Mouse (Mus musculus) CH12.LX (cell line): Measurements from ENCODE around the gene Mrpl51. TPM values are rescaled to one million over a fixed set of nuclear protein-coding genes. Genes with fewer than 3 reads are reported as not detected.

ENCODE experiments used
- DNase-seq: peaks from one replicate; pipeline ENCODE4 v3.0.0-alpha.2; 2013; ENCODE audit errors: extremely low read depth
- H3K27ac ChIP-seq: 2 replicates; pipeline ENCODE4 v1.5.1; 2012; ENCODE audit warnings: low read depth, mild to moderate bottlenecking, control low read depth, moderate library complexity; ENCODE audit not compliant: insufficient read depth
- H3K27me3 ChIP-seq: replicated peaks from 2 replicates; pipeline ENCODE3; 2012; ENCODE audit warnings: inconsistent platforms
- H3K36me3 ChIP-seq, 2 experiments: replicated peaks in 1 of 2; 2 replicates each; pipeline versions ENCODE3 to v1.6.1; 2012; ENCODE audit warnings: inconsistent platforms in 1 of 2, low read length in 1 of 2, mild to moderate bottlenecking in 1 of 2, mixed read lengths in 1 of 2, moderate library complexity in 1 of 2; ENCODE audit not compliant: control insufficient read depth in 1 of 2, insufficient read depth in 1 of 2
- H3K4me1 ChIP-seq, 2 experiments: 2 replicates each; pipeline ENCODE4 v1.6.1; 2012; ENCODE audit warnings: inconsistent platforms in 1 of 2, moderate library complexity in 1 of 2; ENCODE audit not compliant: insufficient read depth in 2 of 2, control insufficient read depth in 1 of 2
- H3K4me2 ChIP-seq: 2 replicates; pipeline ENCODE4 v1.6.1; 2012; ENCODE audit warnings: low read depth, mild to moderate bottlenecking, control low read depth; ENCODE audit not compliant: poor library complexity, insufficient read depth, severe bottlenecking
- H3K4me3 ChIP-seq, 3 experiments: fragments of 150-350 bp in 1 of 3; sonication (generic) in 1 of 3; replicated peaks in 1 of 3; 2 replicates each; pipeline versions ENCODE3 to v1.5.1; 2011 to 2012; ENCODE audit warnings: low read depth in 2 of 3, low read length in 2 of 3, mild to moderate bottlenecking in 2 of 3, moderate library complexity in 2 of 3, control low read depth in 1 of 3, improper control_type of control experiment in 1 of 3, inconsistent platforms in 1 of 3, mixed read lengths in 1 of 3; ENCODE audit not compliant: poor library complexity in 1 of 3
- H3K79me2 ChIP-seq: replicated peaks from 2 replicates; pipeline ENCODE4 v1.6.1; 2012; ENCODE audit warnings: mild to moderate bottlenecking, moderate library complexity; ENCODE audit not compliant: control insufficient read depth, poor library complexity, insufficient read depth, severe bottlenecking; ENCODE audit errors: extremely low read depth
- H3K9ac ChIP-seq: 2 replicates; pipeline ENCODE4 v1.6.1; 2012; ENCODE audit warnings: low read depth, mild to moderate bottlenecking, control low read depth, moderate library complexity; ENCODE audit not compliant: insufficient read depth
- H3K9me3 ChIP-seq: replicated peaks from 2 replicates; pipeline ENCODE3; 2012; ENCODE audit warnings: low read length, inconsistent platforms, mixed read lengths
- BHLHE40 ChIP-seq: IDR thresholded peaks from 2 replicates; pipeline ENCODE4 v1.6.1; 2011; ENCODE audit warnings: mild to moderate bottlenecking, low read depth, low read length, improper control_type of control experiment
- CHD1 ChIP-seq: IDR thresholded peaks from 2 replicates; pipeline ENCODE4 v1.6.1; 2012; ENCODE audit warnings: low read depth, low read length, improper control_type of control experiment, inconsistent platforms
- CHD2 ChIP-seq: IDR thresholded peaks from 2 replicates; pipeline ENCODE4 v1.6.1; 2011; ENCODE audit warnings: low read length, improper control_type of control experiment
- E2F4 ChIP-seq: IDR thresholded peaks from 2 replicates; pipeline ENCODE4 v1.6.1; 2011; ENCODE audit warnings: low read depth, low read length, improper control_type of control experiment; ENCODE audit not compliant: insufficient replicate concordance
- ELF1 ChIP-seq: IDR thresholded peaks from 2 replicates; pipeline ENCODE4 v1.6.1; 2014; ENCODE audit warnings: low read depth, mild to moderate bottlenecking, inconsistent platforms, low read length, improper control_type of control experiment
- EP300 ChIP-seq: IDR thresholded peaks from 2 replicates; pipeline ENCODE4 v1.6.1; 2011; ENCODE audit warnings: low read length, improper control_type of control experiment
- ETS1 ChIP-seq: conservative IDR thresholded peaks from 2 replicates; pipeline ENCODE4 v1.6.1; 2012; ENCODE audit warnings: low read depth, mild to moderate bottlenecking, inconsistent platforms, low read length, improper control_type of control experiment, moderate library complexity
- GABPA ChIP-seq: IDR thresholded peaks from 2 replicates; pipeline ENCODE4 v1.6.1; 2012; ENCODE audit warnings: low read depth, low read length, improper control_type of control experiment, inconsistent platforms; ENCODE audit not compliant: insufficient replicate concordance
- IRF4 ChIP-seq: IDR thresholded peaks from 2 replicates; pipeline ENCODE4 v1.6.1; 2014; ENCODE audit warnings: low read depth, mild to moderate bottlenecking, inconsistent platforms, low read length, improper control_type of control experiment
- JUN ChIP-seq: IDR thresholded peaks from 2 replicates; pipeline ENCODE4 v1.6.1; 2011; ENCODE audit warnings: low read depth, mild to moderate bottlenecking, low read length, improper control_type of control experiment, moderate library complexity; ENCODE audit not compliant: insufficient read depth
- JUND ChIP-seq: conservative IDR thresholded peaks from 2 replicates; pipeline ENCODE4 v1.6.1; 2011; ENCODE audit warnings: low read depth, low read length, improper control_type of control experiment
- KAT2A ChIP-seq: IDR thresholded peaks from 2 replicates; pipeline ENCODE4 v1.6.1; 2012; ENCODE audit warnings: low read length, improper control_type of control experiment, inconsistent platforms; ENCODE audit not compliant: insufficient replicate concordance
- MAZ ChIP-seq: IDR thresholded peaks from 2 replicates; pipeline ENCODE4 v1.6.1; 2012; ENCODE audit warnings: low read depth, mild to moderate bottlenecking, inconsistent platforms, low read length, improper control_type of control experiment, moderate library complexity
- MXI1 ChIP-seq: IDR thresholded peaks from 2 replicates; pipeline ENCODE4 v1.6.1; 2011; ENCODE audit warnings: mild to moderate bottlenecking, low read depth, low read length, improper control_type of control experiment
- MYC ChIP-seq: IDR thresholded peaks from 2 replicates; pipeline ENCODE4 v1.6.1; 2011; ENCODE audit warnings: low read depth, mild to moderate bottlenecking, improper control_type of control experiment, low read length
- NRF1 ChIP-seq: IDR thresholded peaks from 2 replicates; pipeline ENCODE4 v1.6.1; 2014; ENCODE audit warnings: low read depth, mild to moderate bottlenecking, inconsistent platforms, low read length, improper control_type of control experiment, moderate library complexity
- POLR2A ChIP-seq: IDR thresholded peaks from 2 replicates; pipeline ENCODE4 v1.6.1; 2011; ENCODE audit warnings: low read depth, mild to moderate bottlenecking, improper control_type of control experiment, low read length
- RAD21 ChIP-seq: IDR thresholded peaks from 2 replicates; pipeline ENCODE4 v1.6.1; 2011; ENCODE audit warnings: low read depth, mild to moderate bottlenecking, low read length, improper control_type of control experiment, moderate library complexity
- RCOR1 ChIP-seq: conservative IDR thresholded peaks from 2 replicates; pipeline ENCODE4 v1.6.1; 2012; ENCODE audit warnings: low read depth, mild to moderate bottlenecking, inconsistent platforms, low read length, improper control_type of control experiment
- TCF12 ChIP-seq: IDR thresholded peaks from 2 replicates; pipeline ENCODE4 v1.6.1; 2014; ENCODE audit warnings: low read depth, mild to moderate bottlenecking, inconsistent platforms, low read length, improper control_type of control experiment
- UBTF ChIP-seq: IDR thresholded peaks from 2 replicates; pipeline ENCODE4 v1.6.1; 2012; ENCODE audit warnings: low read depth, mild to moderate bottlenecking, inconsistent platforms, low read length, improper control_type of control experiment, moderate library complexity
- USF1 ChIP-seq: IDR thresholded peaks from 2 replicates; pipeline ENCODE4 v1.6.1; 2014; ENCODE audit warnings: low read depth, mild to moderate bottlenecking, inconsistent platforms, low read length, improper control_type of control experiment
- USF2 ChIP-seq: conservative IDR thresholded peaks from 2 replicates; pipeline ENCODE4 v1.6.1; 2011; ENCODE audit warnings: low read depth, low read length, improper control_type of control experiment
- ZKSCAN1 ChIP-seq: IDR thresholded peaks from 2 replicates; pipeline ENCODE4 v1.6.1; 2012; ENCODE audit warnings: low read depth, inconsistent platforms, low read length, improper control_type of control experiment, borderline replicate concordance
- ZMIZ1 ChIP-seq: IDR thresholded peaks from 2 replicates; pipeline ENCODE4 v1.6.1; 2012; ENCODE audit warnings: low read depth, mild to moderate bottlenecking, inconsistent platforms, low read length, improper control_type of control experiment
- dilution Hi-C: fragments of 300-500 bp; cut with MboI; formaldehyde crosslinking; loops from 2 replicates; pipeline ENCODE4 v1.14.3; 2020; ENCODE audit warnings: low sequenced_read_pairs; ENCODE audit not compliant: extremely low pct_unique_long_range_greater_than_20kb, extremely low pct_ligation_motif_present
- in situ Hi-C: fragments of 300-500 bp; cut with MboI; formaldehyde crosslinking; loops from 3 replicates; pipeline ENCODE4 v1.14.3; 2019; ENCODE audit warnings: low sequenced_read_pairs, low pct_ligation_motif_present, low pct_unique_long_range_greater_than_20kb, mixed read lengths
- polyA plus RNA-seq: library from polyadenylated mRNA; unstranded; fragments of >175 nt; gene quantifications from 2 replicates; pipeline ENCODE4 v1.2.1, GENCODE M21; 2012; ENCODE audit warnings: low read depth; ENCODE audit not compliant: insufficient read length
- total RNA-seq, 2 experiments: library from RNA; depleted of rRNA; stranded (reverse); fragments of 300-350 nt in 1 of 2; fragments of >200 nt in 1 of 2; gene quantifications; 2 replicates each; pipeline ENCODE4 v1.2.3; 2012 to 2014

The Mrpl51 gene
- total and polyA plus RNA-seq, 3 experiments: 120 to 184 (median 161) TPM

GRCm38 (mm10) chr6:125145001-125145400 lies 46.6 kb upstream of the Mrpl51 start, which contains the start of gene Iffo1 (continued):
- TF ChIP-seq RAD21: no peak
- TF ChIP-seq CHD2: peak; percentile 97
- TF ChIP-seq UBTF: no peak
- no peak for TF ChIP-seq USF1
- no peak for TF ChIP-seq ZKSCAN1
- peak; percentile 70 for TF ChIP-seq POLR2A
- TF ChIP-seq KAT2A: 0 out of 2 replicates have a peak, but pooled peaks have one; percentile 23

- Histone ChIP-seq H3K4me1 (peaks cover 9 to 42% of the 10 kb centered on the region in 2 experiments), H3K36me3 (peaks cover 44 to 73% of the 10 kb centered on the region in 2 experiments), H3K4me3 (peak overlapping the region; percentile 83 to 89 (median 87))
These were observed 46.1 kb upstream of the Mrpl51 start for GRCm38 (mm10) chr6:125145479-125145951.

GRCm38 (mm10) chr6:125146148-125146547 lies 45.5 kb upstream of the Mrpl51 start:
- Histone ChIP-seq H3K4me1 (peaks cover 9 to 42% of the 10 kb centered on the region in 2 experiments), H3K27me3 (no peaks in the 10 kb centered on the region)
- in situ Hi-C loops (no loop called here), dilution Hi-C loops (no loop called here)
- TF ChIP-seq ETS1 (no peak), NRF1 (no peak), ELF1 (no peak), GABPA (no peak), BHLHE40 (no peak), USF1 (no peak), MXI1 (no peak), MYC (no peak), RCOR1 (no peak), E2F4 (no peak), JUND (no peak), IRF4 (no peak), USF2 (no peak), JUN (no peak), EP300 (no peak), MAZ (no peak), ZMIZ1 (no peak), ZKSCAN1 (no peak)
- TF ChIP-seq, all 38 proteins: peak for 0
- DNase-seq: no peak
- H3K79me2 ChIP-seq: peaks cover 18% of the 10 kb centered on the region
- peak overlapping the region; percentile 66 for H3K4me2 ChIP-seq
- H3K36me3 ChIP-seq: peaks cover 40 to 72% of the 10 kb centered on the region in 2 experiments
- peak overlapping the region; percentile 66 for H3K9ac ChIP-seq
- no peaks in the 10 kb centered on the region for H3K9me3 ChIP-seq
- no peak overlapping the region for H3K27ac ChIP-seq
- H3K4me3 ChIP-seq: peak overlapping the region; percentile 47 to 89 (median 87)

More at GRCm38 (mm10) chr6:125145479-125145951, 46.1 kb upstream of the Mrpl51 start:
- Histone ChIP-seq H3K4me2 (peak overlapping the region; percentile 66), H3K27me3 (no peaks in the 10 kb centered on the region), H3K27ac (peak overlapping the region; percentile 31; the same call in 1 of the 2 replicates), H3K79me2 (peaks cover 18% of the 10 kb centered on the region), H3K9me3 (no peaks in the 10 kb centered on the region), H3K9ac (peak overlapping the region; percentile 66)
- TF ChIP-seq TCF12 (no peak), CHD1 (no peak), UBTF (peak; percentile 72; the same call in 1 of the 2 replicates), MXI1 (0 out of 2 replicates have a peak, but pooled peaks have one; percentile 23)
- dilution Hi-C loops (no loop called here), in situ Hi-C loops (no loop called here)
- no peak for DNase-seq
